Comparison of ENCODE assay signal across 24 mouse cellular contexts in the genomic region with DNA sequence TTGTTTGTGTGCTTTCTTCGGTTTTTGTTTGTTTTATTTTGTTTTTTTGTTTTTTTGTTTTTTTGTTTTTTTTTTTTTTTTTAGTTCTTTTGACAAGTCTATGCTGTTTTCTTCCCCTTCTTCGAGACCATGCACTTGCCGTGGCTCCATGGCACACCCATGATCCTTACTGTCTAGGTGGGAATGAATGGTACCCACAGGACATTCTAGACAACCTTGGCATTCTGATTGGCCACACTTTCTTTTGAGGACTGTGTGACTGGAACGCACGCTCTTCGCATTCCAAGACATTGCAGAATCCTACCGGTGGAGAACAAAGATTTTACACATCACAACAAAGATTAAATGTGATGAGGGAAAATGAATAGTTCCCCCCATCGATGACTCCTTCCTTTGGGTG.
"Had no signal": no experiment of that assay in that cellular context is flagged by ENCODE, and none has a peak within 500 bp of the region (broad histone marks: within the 10 kb centered on the region; RNA-seq: fewer than 3 reads in every experiment).

No protein-coding gene starts in this region.

- H3K9ac ChIP-seq: heart, embryonic 13.5 days; heart, embryonic 15.5 days; intestine, embryonic 15.5 days; limb, embryonic 12.5 days had no signal

- DNase-seq: gastrocnemius, postnatal 14 days; gastrocnemius, postnatal 36 days; heart, adult 11 months; heart, adult 2 months; heart, postnatal 4 days; kidney, adult 18-20 months; kidney, adult 8-10 months; kidney, postnatal 10 days; kidney, postnatal 25 days; kidney, postnatal 4 days; liver had no signal

- H3K27me3 ChIP-seq: heart, embryonic 13.5 days; heart, embryonic 15.5 days; intestine, embryonic 15.5 days; limb, embryonic 12.5 days had no signal

- H3K4me2 ChIP-seq: heart, embryonic 11.5 days; heart, embryonic 13.5 days; heart, embryonic 15.5 days; intestine, embryonic 15.5 days; limb, embryonic 12.5 days; liver, embryonic 11.5 days had no signal

- H3K4me1 ChIP-seq: heart, embryonic 13.5 days; heart, embryonic 15.5 days; hindbrain, embryonic 10.5 days; intestine, embryonic 15.5 days; limb, embryonic 10.5 days; limb, embryonic 12.5 days had no signal

- ATAC-seq: hindbrain, embryonic 16.5 days; inflammation-experienced regulatory T-cells, adult 6 months; intestine, embryonic 15.5 days; intestine, postnatal 0 days had no signal

- H3K36me3 ChIP-seq: heart, embryonic 13.5 days; heart, embryonic 15.5 days; hindbrain, embryonic 10.5 days; intestine, embryonic 15.5 days; limb, embryonic 10.5 days; limb, embryonic 12.5 days had no signal

- H3K4me3 ChIP-seq: heart, adult 2 months; heart, embryonic 13.5 days; heart, embryonic 15.5 days; hindbrain, embryonic 10.5 days; intestine, embryonic 15.5 days; layer of hippocampus, adult 2 months; left cerebral cortex, adult 2 months; limb, embryonic 10.5 days; limb, embryonic 12.5 days had no signal

- H3K9me3 ChIP-seq: heart, embryonic 13.5 days; intestine, embryonic 15.5 days; limb, embryonic 10.5 days; limb, embryonic 12.5 days had no signal

- H3K27ac ChIP-seq: heart, adult 2 months; heart, embryonic 13.5 days; heart, embryonic 15.5 days; hindbrain, embryonic 10.5 days; intestine, embryonic 15.5 days; layer of hippocampus, adult 2 months; left cerebral cortex, adult 2 months; limb, embryonic 10.5 days; limb, embryonic 12.5 days had no signal
